7 mouse cellular contexts compared by ENCODE assay signal in genomic region chr4:155652283-155653085, GRCm38 (mm10). TPM values are rescaled to one million over a fixed set of nuclear protein-coding genes. Genes with fewer than 3 reads are reported as not detected.
DNase-seq lines count a peak whose midpoint lies in the region; ATAC-seq and TF ChIP-seq lines count a peak whose summit lies in the region.

No protein-coding gene starts in this region.

- 0 out of 2 replicates have a peak, but pooled peaks cover 6% of the 10 kb centered on the region for H3K9me3 ChIP-seq in megakaryocyte, embryonic 14.5 days
- no peaks in the 10 kb centered on the region for H3K9me3 ChIP-seq in forebrain, embryonic 10.5 days
- no peaks in the 10 kb centered on the region for H3K9me3 ChIP-seq in limb, embryonic 14.5 days (ENCODE audit: control insufficient read depth, low read length)
- no peaks in the 10 kb centered on the region for H3K9me3 ChIP-seq in stomach, embryonic 16.5 days (replicated peaks; ENCODE audit: control insufficient read depth, low read length)

- peak overlapping the region; percentile 66 for H3K9ac ChIP-seq in limb, embryonic 14.5 days (ENCODE audit: low read depth, low read length, severe bottlenecking)
- peak overlapping the region; percentile 77 for H3K9ac ChIP-seq in stomach, embryonic 16.5 days (ENCODE audit: low read length)

- ATAC-seq in megakaryocyte, adult 5-6 weeks (ENCODE audit: poor library complexity, severe bottlenecking): no peak
- ATAC-seq in limb, embryonic 14.5 days (ENCODE audit: low FRiP score, low read depth): no peak
- no peak for ATAC-seq in stomach, embryonic 16.5 days (ENCODE audit: insufficient read depth, low FRiP score)

- peak overlapping the region; percentile 89 for H3K4me3 ChIP-seq in megakaryocyte, embryonic 14.5 days (replicated peaks)
- peak overlapping the region; percentile 51 for H3K4me3 ChIP-seq in forebrain, embryonic 10.5 days
- peak overlapping the region; percentile 44 for H3K4me3 ChIP-seq in limb, embryonic 14.5 days (replicated peaks; ENCODE audit: low read length)
- peak overlapping the region; percentile 56 for H3K4me3 ChIP-seq in stomach, embryonic 16.5 days (replicated peaks; ENCODE audit: low read length)

- no peak for DNase-seq in forebrain, embryonic 10.5 days (ENCODE audit: extremely low spot score, low spot score)
- no peak for DNase-seq in limb, embryonic 14.5 days (ENCODE audit: low spot score)
- DNase-seq in left cerebral cortex, adult 8-10 months (ENCODE audit: low spot score in 2 of 2): no peak
- DNase-seq in left cerebral cortex, postnatal 25 days (ENCODE audit: low spot score in 2 of 2): no peak

- intact Hi-C loops in left cerebral cortex, postnatal 25 days (cut with DNase I): no loop called here

- peaks cover 88% of the 10 kb centered on the region for H3K36me3 ChIP-seq in megakaryocyte, embryonic 14.5 days (replicated peaks; ENCODE audit: low read length)
- peaks cover 55% of the 10 kb centered on the region for H3K36me3 ChIP-seq in forebrain, embryonic 10.5 days (replicated peaks)
- peaks cover 57% of the 10 kb centered on the region for H3K36me3 ChIP-seq in limb, embryonic 14.5 days (ENCODE audit: control insufficient read depth, insufficient read depth, low read length)
- peaks cover 22% of the 10 kb centered on the region for H3K36me3 ChIP-seq in stomach, embryonic 16.5 days (ENCODE audit: control insufficient read depth, insufficient read depth, low read length)

- no peak for TF ChIP-seq POLR2A in limb, embryonic 14.5 days (IDR thresholded peaks at IDR 0.05; ENCODE audit: borderline replicate concordance, extremely low read depth, insufficient read depth, insufficient read length)

- H3K4me1 ChIP-seq in megakaryocyte, embryonic 14.5 days: peaks cover 68% of the 10 kb centered on the region
- H3K4me1 ChIP-seq in forebrain, embryonic 10.5 days: peaks cover 41% of the 10 kb centered on the region
- peaks cover 28% of the 10 kb centered on the region for H3K4me1 ChIP-seq in limb, embryonic 14.5 days (ENCODE audit: control insufficient read depth, insufficient read depth, low read length)
- peaks cover 38% of the 10 kb centered on the region for H3K4me1 ChIP-seq in stomach, embryonic 16.5 days (ENCODE audit: control insufficient read depth, insufficient read depth, low read length)

- H3K4me2 ChIP-seq in limb, embryonic 14.5 days (replicated peaks; ENCODE audit: low read depth, low read length, severe bottlenecking): peak overlapping the region; percentile 94
- H3K4me2 ChIP-seq in stomach, embryonic 16.5 days (ENCODE audit: low read depth, low read length): peak overlapping the region; percentile 86

- H3K27ac ChIP-seq in forebrain, embryonic 10.5 days: peak overlapping the region; percentile 48; the same call in 1 of the 2 replicates
- no peak overlapping the region for H3K27ac ChIP-seq in limb, embryonic 14.5 days (replicated peaks; ENCODE audit: low read depth, low read length)
- peak overlapping the region; percentile 79 for H3K27ac ChIP-seq in stomach, embryonic 16.5 days (ENCODE audit: low read length)

- WGBS in forebrain, embryonic 10.5 days: 20% methylated on average over 36 of the region's 36 CpGs
- WGBS in limb, embryonic 14.5 days: 22% methylated on average over 35 of the region's 36 CpGs
- 21% methylated on average over 36 of the region's 36 CpGs for WGBS in stomach, embryonic 16.5 days

- H3K27me3 ChIP-seq in megakaryocyte, embryonic 14.5 days (replicated peaks): peaks cover 28% of the 10 kb centered on the region
- H3K27me3 ChIP-seq in forebrain, embryonic 10.5 days (ENCODE audit: poor library complexity, severe bottlenecking): peaks cover 73% of the 10 kb centered on the region
- H3K27me3 ChIP-seq in limb, embryonic 14.5 days (ENCODE audit: control insufficient read depth, insufficient read depth, low read length): peaks cover 53% of the 10 kb centered on the region
- H3K27me3 ChIP-seq in stomach, embryonic 16.5 days (ENCODE audit: control insufficient read depth, insufficient read depth, low read length): peaks cover 3% of the 10 kb centered on the region; the same call in 1 of the 2 replicates

RNA-seq across cellular contexts. Expression of gene Mmp23, which starts 0.7 kb away (rescaled TPM):
- 3.7 TPM in 1 of 2 replicates, not detected in the other for polyA plus RNA-seq in megakaryocyte, embryonic 14.5 days (2012; ENCODE audit: insufficient read depth, low replicate concordance)
- 0.18 and 0.20 TPM in 2 replicates for total RNA-seq in megakaryocyte, adult 5-6 weeks (2015)
- total RNA-seq in megakaryocyte, adult 5-6 weeks (2017): 0.22 and 0.94 TPM in 2 replicates
- polyA plus RNA-seq in forebrain, embryonic 10.5 days (2016; fragmentation: Nextera tagmentation; extraction: Ambion mirVana): 1.8 and 2.8 TPM in 2 replicates
- 34.7 and 42.7 TPM in 2 replicates for polyA plus RNA-seq in limb, embryonic 14.5 days (2012; rRNA removed)
- polyA plus RNA-seq in limb, embryonic 14.5 days (2014; fragmentation: Nextera tagmentation; extraction: Ambion mirVana): 17.3 and 19.8 TPM in 2 replicates
- 53.8 and 59.8 TPM in 2 replicates for polyA plus RNA-seq in stomach, embryonic 16.5 days (2015; fragmentation: Nextera tagmentation; extraction: Ambion mirVana)
- 1 to 10 TPM in 3 of 4 experiments, under 1 TPM in 1; 0.99 to 2.8 (median 2.1) TPM for total RNA-seq in left cerebral cortex, adult 8-10 months (2022)
- total RNA-seq in left cerebral cortex, postnatal 25 days (2021): 1 to 10 TPM; 2.5 to 2.9 TPM

RNA-seq across cellular contexts. Expression of gene Gm10563, which starts 7.3 kb away (rescaled TPM):
- not detected in 2 replicates for polyA plus RNA-seq in megakaryocyte, embryonic 14.5 days (2012; ENCODE audit: insufficient read depth, low replicate concordance)
- total RNA-seq in megakaryocyte, adult 5-6 weeks (2015): not detected in 2 replicates
- not detected in 2 replicates for total RNA-seq in megakaryocyte, adult 5-6 weeks (2017)
- polyA plus RNA-seq in forebrain, embryonic 10.5 days (2016; fragmentation: Nextera tagmentation; extraction: Ambion mirVana): not detected in 2 replicates
- not detected in 2 replicates for polyA plus RNA-seq in limb, embryonic 14.5 days (2012; rRNA removed)
- not detected in 2 replicates for polyA plus RNA-seq in limb, embryonic 14.5 days (2014; fragmentation: Nextera tagmentation; extraction: Ambion mirVana)
- not detected in 2 replicates for polyA plus RNA-seq in stomach, embryonic 16.5 days (2015; fragmentation: Nextera tagmentation; extraction: Ambion mirVana)
- not detected for total RNA-seq in left cerebral cortex, adult 8-10 months (2022)
- not detected for total RNA-seq in left cerebral cortex, postnatal 25 days (2021)

RNA-seq across cellular contexts. Expression of gene Mib2, which starts 16.5 kb away (rescaled TPM):
- 45.2 and 94.9 TPM in 2 replicates for polyA plus RNA-seq in megakaryocyte, embryonic 14.5 days (2012; ENCODE audit: insufficient read depth, low replicate concordance)
- total RNA-seq in megakaryocyte, adult 5-6 weeks (2015): 5.9 and 6.4 TPM in 2 replicates
- 23.5 and 29.0 TPM in 2 replicates for total RNA-seq in megakaryocyte, adult 5-6 weeks (2017)
- 16.8 and 18.3 TPM in 2 replicates for polyA plus RNA-seq in forebrain, embryonic 10.5 days (2016; fragmentation: Nextera tagmentation; extraction: Ambion mirVana)
- 77.4 and 97.5 TPM in 2 replicates for polyA plus RNA-seq in limb, embryonic 14.5 days (2012; rRNA removed)
- 29.5 and 32.1 TPM in 2 replicates for polyA plus RNA-seq in limb, embryonic 14.5 days (2014; fragmentation: Nextera tagmentation; extraction: Ambion mirVana)
- polyA plus RNA-seq in stomach, embryonic 16.5 days (2015; fragmentation: Nextera tagmentation; extraction: Ambion mirVana): 23.3 and 23.8 TPM in 2 replicates
- 100 to 1,000 TPM; 108 to 124 (median 117) TPM for total RNA-seq in left cerebral cortex, adult 8-10 months (2022)
- 100 to 1,000 TPM; 112 to 113 TPM for total RNA-seq in left cerebral cortex, postnatal 25 days (2021)

RNA-seq across cellular contexts. Expression of gene Cdk11b, which starts 27.8 kb away (rescaled TPM):
- 9.7 and 77.3 TPM in 2 replicates for polyA plus RNA-seq in megakaryocyte, embryonic 14.5 days (2012; ENCODE audit: insufficient read depth, low replicate concordance)
- total RNA-seq in megakaryocyte, adult 5-6 weeks (2015): 43.2 and 57.8 TPM in 2 replicates
- total RNA-seq in megakaryocyte, adult 5-6 weeks (2017): 48.1 and 81.5 TPM in 2 replicates
- 83.9 and 86.7 TPM in 2 replicates for polyA plus RNA-seq in forebrain, embryonic 10.5 days (2016; fragmentation: Nextera tagmentation; extraction: Ambion mirVana)
- polyA plus RNA-seq in limb, embryonic 14.5 days (2012; rRNA removed): 45.3 and 65.6 TPM in 2 replicates
- 53.9 and 60.1 TPM in 2 replicates for polyA plus RNA-seq in limb, embryonic 14.5 days (2014; fragmentation: Nextera tagmentation; extraction: Ambion mirVana)
- 50.8 and 55.7 TPM in 2 replicates for polyA plus RNA-seq in stomach, embryonic 16.5 days (2015; fragmentation: Nextera tagmentation; extraction: Ambion mirVana)
- total RNA-seq in left cerebral cortex, adult 8-10 months (2022): 10 to 100 TPM; 40.1 to 55.0 (median 47.1) TPM
- total RNA-seq in left cerebral cortex, postnatal 25 days (2021): 10 to 100 TPM; 45.9 to 53.1 TPM

RNA-seq across cellular contexts. Expression of gene Fndc10, which starts 41.7 kb away (rescaled TPM):
- 0.44 and 4.7 TPM in 2 replicates for polyA plus RNA-seq in megakaryocyte, embryonic 14.5 days (2012; ENCODE audit: insufficient read depth, low replicate concordance)
- 0.55 and 0.71 TPM in 2 replicates for total RNA-seq in megakaryocyte, adult 5-6 weeks (2015)
- 0.26 and 0.45 TPM in 2 replicates for total RNA-seq in megakaryocyte, adult 5-6 weeks (2017)
- 0.64 and 0.67 TPM in 2 replicates for polyA plus RNA-seq in forebrain, embryonic 10.5 days (2016; fragmentation: Nextera tagmentation; extraction: Ambion mirVana)
- polyA plus RNA-seq in limb, embryonic 14.5 days (2012; rRNA removed): 31.0 and 46.5 TPM in 2 replicates
- 8.1 and 9.4 TPM in 2 replicates for polyA plus RNA-seq in limb, embryonic 14.5 days (2014; fragmentation: Nextera tagmentation; extraction: Ambion mirVana)
- 2.5 and 2.8 TPM in 2 replicates for polyA plus RNA-seq in stomach, embryonic 16.5 days (2015; fragmentation: Nextera tagmentation; extraction: Ambion mirVana)
- 10 to 100 TPM; 31.6 to 37.7 (median 34.7) TPM for total RNA-seq in left cerebral cortex, adult 8-10 months (2022)
- 10 to 100 TPM; 26.5 to 29.2 TPM for total RNA-seq in left cerebral cortex, postnatal 25 days (2021)
